Mouse (Mus musculus): ENCODE results near the gene Pcyt1a. TPM values are rescaled to one million over a fixed set of nuclear protein-coding genes. Genes with fewer than 3 reads are reported as not detected.

Gene Pcyt1a
- polyA plus RNA-seq, 1 experiment from 2014 or later: 44.9 TPM

- ATAC-seq (no peak), DNase-seq (ENCODE audit: low spot score) (peak; percentile 22)
- 64% methylated on average over 6 of the region's 6 CpGs for WGBS
These were observed 34.8 kb upstream of the Pcyt1a start for GRCm38 (mm10) chr16:32395679-32396540.

GRCm38 (mm10) chr16:32396541-32396835 lies 34.2 kb upstream of the Pcyt1a start:
- DNase-seq (ENCODE audit: low spot score) (no peak), ATAC-seq (no peak)
- no peak overlapping the region for H3K27ac ChIP-seq (ENCODE audit: low read length)
- no peaks in the 10 kb centered on the region for H3K9me3 ChIP-seq (ENCODE audit: low read length)
- 54% methylated on average over 3 of the region's 3 CpGs for WGBS
- no peaks in the 10 kb centered on the region for H3K27me3 ChIP-seq (replicated peaks; ENCODE audit: insufficient read depth, low read length)
- TF ChIP-seq EP300 (IDR thresholded peaks at IDR 0.05): no peak
- no peak for TF ChIP-seq CTCF (IDR thresholded peaks at IDR 0.05)
- H3K4me2 ChIP-seq (replicated peaks; ENCODE audit: low read depth, low read length): no peak overlapping the region
- peaks cover 7% of the 10 kb centered on the region; the same call in 1 of the 2 replicates for H3K36me3 ChIP-seq (ENCODE audit: insufficient read depth, low read length)
- H3K9ac ChIP-seq (replicated peaks; ENCODE audit: low read depth): no peak overlapping the region
- H3K4me3 ChIP-seq (ENCODE audit: low read depth, low read length): no peak overlapping the region
- H3K4me1 ChIP-seq (ENCODE audit: insufficient read depth, low read depth, low read length): no peaks in the 10 kb centered on the region

More at GRCm38 (mm10) chr16:32395679-32396540, 34.8 kb upstream of the Pcyt1a start:
- H3K9ac ChIP-seq (replicated peaks; ENCODE audit: low read depth): no peak overlapping the region
- no peak overlapping the region for H3K4me2 ChIP-seq (replicated peaks; ENCODE audit: low read depth, low read length)
- peaks cover 13% of the 10 kb centered on the region; the same call in 1 of the 2 replicates for H3K36me3 ChIP-seq (ENCODE audit: insufficient read depth, low read length)
- no peak overlapping the region for H3K27ac ChIP-seq (ENCODE audit: low read length)
- H3K27me3 ChIP-seq (replicated peaks; ENCODE audit: insufficient read depth, low read length): no peaks in the 10 kb centered on the region
- H3K9me3 ChIP-seq (ENCODE audit: low read length): no peaks in the 10 kb centered on the region
- H3K4me3 ChIP-seq (ENCODE audit: low read depth, low read length): no peak overlapping the region
- H3K4me1 ChIP-seq (ENCODE audit: insufficient read depth, low read depth, low read length): no peaks in the 10 kb centered on the region
- no peak for TF ChIP-seq EP300 (IDR thresholded peaks at IDR 0.05)
- no peak for TF ChIP-seq CTCF (IDR thresholded peaks at IDR 0.05)

GRCm38 (mm10) chr16:32398206-32398605 lies 32.5 kb upstream of the Pcyt1a start:
- WGBS: 60% methylated on average over 3 of the region's 3 CpGs
- H3K4me1 ChIP-seq (ENCODE audit: insufficient read depth, low read depth, low read length): no peaks in the 10 kb centered on the region

GRCm38 (mm10) chr16:32400267-32400666 lies 30.5 kb upstream of the Pcyt1a start, which contains the start of gene Tm4sf19:
Gene Tm4sf19 (plus strand): TSS chr16:32400506.
- 65% methylated on average over 7 of the region's 7 CpGs for WGBS

More at GRCm38 (mm10) chr16:32398206-32398605, 32.5 kb upstream of the Pcyt1a start:
- Histone ChIP-seq H3K27ac (ENCODE audit: low read length) (no peak overlapping the region), H3K4me2 (replicated peaks; ENCODE audit: low read depth, low read length) (no peak overlapping the region), H3K9ac (replicated peaks; ENCODE audit: low read depth) (no peak overlapping the region), H3K4me3 (ENCODE audit: low read depth, low read length) (no peak overlapping the region), H3K36me3 (ENCODE audit: insufficient read depth, low read length) (peaks cover under 1% of the 10 kb centered on the region; the same call in 1 of the 2 replicates), H3K9me3 (ENCODE audit: low read length) (no peaks in the 10 kb centered on the region), H3K27me3 (replicated peaks; ENCODE audit: insufficient read depth, low read length) (no peaks in the 10 kb centered on the region)
- ATAC-seq (no peak), DNase-seq (ENCODE audit: low spot score) (no peak)
- no peak for TF ChIP-seq EP300 (IDR thresholded peaks at IDR 0.05)

GRCm38 (mm10) chr16:32401335-32401965 lies 29.3 kb upstream of the Pcyt1a start:
- Histone ChIP-seq H3K36me3 (ENCODE audit: insufficient read depth, low read length) (no peaks in the 10 kb centered on the region), H3K27me3 (replicated peaks; ENCODE audit: insufficient read depth, low read length) (no peaks in the 10 kb centered on the region), H3K9me3 (ENCODE audit: low read length) (no peaks in the 10 kb centered on the region), H3K27ac (ENCODE audit: low read length) (no peak overlapping the region), H3K4me3 (ENCODE audit: low read depth, low read length) (no peak overlapping the region), H3K4me1 (ENCODE audit: insufficient read depth, low read depth, low read length) (no peaks in the 10 kb centered on the region), H3K4me2 (replicated peaks; ENCODE audit: low read depth, low read length) (no peak overlapping the region), H3K9ac (replicated peaks; ENCODE audit: low read depth) (no peak overlapping the region)
- 67% methylated on average over 9 of the region's 9 CpGs for WGBS
- TF ChIP-seq CTCF (IDR thresholded peaks at IDR 0.05) (no peak), EP300 (IDR thresholded peaks at IDR 0.05) (no peak)
- peak; percentile 18 for DNase-seq (ENCODE audit: low spot score)
- ATAC-seq: no peak

More at GRCm38 (mm10) chr16:32400267-32400666, 30.5 kb upstream of the Pcyt1a start, which contains the start of gene Tm4sf19:
- Histone ChIP-seq H3K27ac (ENCODE audit: low read length) (no peak within 1 kb of the TSS), H3K4me2 (replicated peaks; ENCODE audit: low read depth, low read length) (no peak within 1 kb of the TSS), H3K4me1 (ENCODE audit: insufficient read depth, low read depth, low read length) (no peaks in the 10 kb centered on the region), H3K9ac (replicated peaks; ENCODE audit: low read depth) (no peak within 1 kb of the TSS), H3K27me3 (replicated peaks; ENCODE audit: insufficient read depth, low read length) (no peaks in the 10 kb centered on the region), H3K4me3 (ENCODE audit: low read depth, low read length) (no peak within 1 kb of the TSS), H3K9me3 (ENCODE audit: low read length) (no peaks in the 10 kb centered on the region), H3K36me3 (ENCODE audit: insufficient read depth, low read length) (no peaks in the 10 kb centered on the region)
- ATAC-seq (no peak), DNase-seq (ENCODE audit: low spot score) (no peak)
- TF ChIP-seq EP300 (IDR thresholded peaks at IDR 0.05) (no peak), CTCF (IDR thresholded peaks at IDR 0.05) (no peak)

DNA sequence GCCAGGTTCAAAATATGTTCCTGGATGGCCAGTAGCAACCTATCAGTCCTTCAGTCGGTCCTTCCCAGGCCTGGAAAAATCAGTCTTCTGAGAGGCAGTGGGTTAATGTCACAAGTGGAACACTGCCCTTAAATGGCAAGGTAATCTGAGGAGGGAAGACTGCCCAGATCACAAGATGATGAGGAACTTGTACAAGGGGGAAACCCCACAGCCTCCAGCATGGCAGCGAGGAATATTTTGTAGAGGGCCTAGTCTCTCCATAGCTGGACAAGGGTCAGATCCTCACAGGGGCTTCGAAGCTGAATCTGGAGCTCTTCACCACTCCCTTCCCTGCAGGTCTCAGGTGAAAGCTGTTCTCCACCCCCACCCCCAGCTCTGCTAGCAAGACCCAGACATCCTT lies 27.9 kb upstream of the Pcyt1a start:
- Histone ChIP-seq H3K9ac (replicated peaks; ENCODE audit: low read depth) (no peak overlapping the region), H3K9me3 (ENCODE audit: low read length) (no peaks in the 10 kb centered on the region), H3K4me3 (ENCODE audit: low read depth, low read length) (no peak overlapping the region), H3K36me3 (ENCODE audit: insufficient read depth, low read length) (no peaks in the 10 kb centered on the region), H3K27me3 (replicated peaks; ENCODE audit: insufficient read depth, low read length) (no peaks in the 10 kb centered on the region), H3K27ac (ENCODE audit: low read length) (no peak overlapping the region), H3K4me1 (ENCODE audit: insufficient read depth, low read depth, low read length) (no peaks in the 10 kb centered on the region), H3K4me2 (replicated peaks; ENCODE audit: low read depth, low read length) (no peak overlapping the region)
- 82% methylated on average over 3 of the region's 3 CpGs for WGBS
- no peak for TF ChIP-seq CTCF (IDR thresholded peaks at IDR 0.05)
- no peak for TF ChIP-seq EP300 (IDR thresholded peaks at IDR 0.05)
- no peak for ATAC-seq
- DNase-seq (ENCODE audit: low spot score): no peak
